Comparison of ENCODE assay signal across 10 mouse cellular contexts in genomic region chr10:80130403-80131031, GRCm38 (mm10). TPM values are rescaled to one million over a fixed set of nuclear protein-coding genes. Genes with fewer than 3 reads are reported as not detected.
DNase-seq lines count a peak whose midpoint lies in the region; ATAC-seq lines count a peak whose summit lies in the region.
"Had no signal": no experiment of that assay in that cellular context is flagged by ENCODE, and none has a peak within 500 bp of the region (broad histone marks: within the 10 kb centered on the region; RNA-seq: fewer than 3 reads in every experiment).

No protein-coding gene starts in this region.

- no peak for ATAC-seq in liver, embryonic 11.5 days (replicated peaks; ENCODE audit: low FRiP score)
- 0 out of 2 replicates have a peak, but pooled peaks have one; percentile 7 for ATAC-seq in midbrain, embryonic 13.5 days

- H3K9ac ChIP-seq in liver, embryonic 11.5 days (ENCODE audit: low read depth, low read length): no peak overlapping the region
- no peak overlapping the region for H3K9ac ChIP-seq in midbrain, embryonic 13.5 days (replicated peaks)
- H3K9ac ChIP-seq: heart, embryonic 15.5 days had no signal

- peaks cover 10% of the 10 kb centered on the region for H3K4me1 ChIP-seq in liver, embryonic 11.5 days (replicated peaks; ENCODE audit: control insufficient read depth, insufficient read depth, low read length)
- peaks cover 24% of the 10 kb centered on the region for H3K4me1 ChIP-seq in midbrain, embryonic 13.5 days (replicated peaks)

- H3K27ac ChIP-seq in liver, embryonic 11.5 days (ENCODE audit: low read depth, low read length): no peak overlapping the region
- no peak overlapping the region for H3K27ac ChIP-seq in midbrain, embryonic 13.5 days
- H3K27ac ChIP-seq: heart, embryonic 15.5 days had no signal

- 77% methylated on average over 18 of the region's 18 CpGs for WGBS in liver, embryonic 11.5 days
- WGBS in midbrain, embryonic 13.5 days: 87% methylated on average over 18 of the region's 18 CpGs

- no peak overlapping the region; the same call in 1 of the 2 replicates for H3K4me2 ChIP-seq in liver, embryonic 11.5 days
- no peak overlapping the region for H3K4me2 ChIP-seq in midbrain, embryonic 13.5 days (replicated peaks)

- peaks cover 57% of the 10 kb centered on the region for H3K36me3 ChIP-seq in liver, embryonic 11.5 days (ENCODE audit: control insufficient read depth, insufficient read depth, low read length)
- peaks cover 100% of the 10 kb centered on the region for H3K36me3 ChIP-seq in midbrain, embryonic 13.5 days

- no peaks in the 10 kb centered on the region for H3K9me3 ChIP-seq in liver, embryonic 11.5 days (ENCODE audit: control insufficient read depth, low read length)
- H3K9me3 ChIP-seq in midbrain, embryonic 13.5 days: no peaks in the 10 kb centered on the region
- H3K9me3 ChIP-seq: heart, embryonic 15.5 days had no signal

- H3K27me3 ChIP-seq in liver, embryonic 11.5 days (replicated peaks; ENCODE audit: control insufficient read depth, insufficient read depth, low read length): peaks cover 1% of the 10 kb centered on the region
- peaks cover 9% of the 10 kb centered on the region for H3K27me3 ChIP-seq in midbrain, embryonic 13.5 days
- H3K27me3 ChIP-seq: heart, embryonic 15.5 days had no signal

- DNase-seq in adrenal gland, adult 2 months: peak; percentile 20
- no peak for DNase-seq in adrenal gland, postnatal 4 days (ENCODE audit: low spot score in 2 of 2)
- peak; percentile 22 for DNase-seq in liver
- no peak for DNase-seq in liver, embryonic 11.5 days (ENCODE audit: low spot score)
- peak; percentile 74 for DNase-seq in kidney, adult 18-20 months
- DNase-seq in cerebellum, adult 11 months: no peak
- no peak for DNase-seq in MN1 (ENCODE audit: low spot score)

- H3K4me3 ChIP-seq in liver, embryonic 11.5 days (ENCODE audit: low read depth, low read length): no peak overlapping the region
- no peak overlapping the region for H3K4me3 ChIP-seq in midbrain, embryonic 13.5 days (replicated peaks)
- H3K4me3 ChIP-seq: heart, embryonic 15.5 days; myocyte had no signal

RNA-seq across cellular contexts. Expression of gene Atp5d, which starts 7.9 kb away (rescaled TPM):
- total RNA-seq in adrenal gland, adult 2 months (2021): 100 to 1,000 TPM; 654 to 778 TPM
- polyA plus RNA-seq in adrenal gland, adult 2 months (2012; rRNA removed): 5,895 and 6,727 TPM in 2 replicates
- 100 to 1,000 TPM; 401 to 425 TPM for total RNA-seq in adrenal gland, postnatal 4 days (2021)
- 482 and 514 TPM in 2 replicates for polyA plus RNA-seq in liver, embryonic 11.5 days (2014; fragmentation: Nextera tagmentation; extraction: Ambion mirVana)
- polyA plus RNA-seq in midbrain, embryonic 13.5 days (2015; fragmentation: Nextera tagmentation; extraction: Ambion mirVana): 391 and 394 TPM in 2 replicates

RNA-seq across cellular contexts. Expression of gene Cbarp, which starts 10.1 kb away (rescaled TPM):
- 100 to 1,000 TPM in 1 of 2 experiments, 10 to 100 TPM in 1; 74.5 to 118 TPM for total RNA-seq in adrenal gland, adult 2 months (2021)
- 84.3 and 84.6 TPM in 2 replicates for polyA plus RNA-seq in adrenal gland, adult 2 months (2012; rRNA removed)
- 10 to 100 TPM; 49.1 to 72.7 TPM for total RNA-seq in adrenal gland, postnatal 4 days (2021)
- polyA plus RNA-seq in liver, embryonic 11.5 days (2014; fragmentation: Nextera tagmentation; extraction: Ambion mirVana): 2.8 and 3.1 TPM in 2 replicates
- 40.6 and 45.3 TPM in 2 replicates for polyA plus RNA-seq in midbrain, embryonic 13.5 days (2015; fragmentation: Nextera tagmentation; extraction: Ambion mirVana)

RNA-seq across cellular contexts. Expression of gene Stk11, which starts 14.9 kb away (rescaled TPM):
- 100 to 1,000 TPM; 153 to 156 TPM for total RNA-seq in adrenal gland, adult 2 months (2021)
- polyA plus RNA-seq in adrenal gland, adult 2 months (2012; rRNA removed): 151 and 159 TPM in 2 replicates
- 100 to 1,000 TPM; 130 to 139 TPM for total RNA-seq in adrenal gland, postnatal 4 days (2021)
- polyA plus RNA-seq in liver, embryonic 11.5 days (2014; fragmentation: Nextera tagmentation; extraction: Ambion mirVana): 25.1 and 33.5 TPM in 2 replicates
- 17.7 and 20.7 TPM in 2 replicates for polyA plus RNA-seq in midbrain, embryonic 13.5 days (2015; fragmentation: Nextera tagmentation; extraction: Ambion mirVana)

RNA-seq across cellular contexts. Expression of gene Midn, which starts 17.6 kb away (rescaled TPM):
- total RNA-seq in adrenal gland, adult 2 months (2021): 100 to 1,000 TPM in 1 of 2 experiments, 10 to 100 TPM in 1; 75.8 to 115 TPM
- polyA plus RNA-seq in adrenal gland, adult 2 months (2012; rRNA removed): 233 and 269 TPM in 2 replicates
- total RNA-seq in adrenal gland, postnatal 4 days (2021): 100 to 1,000 TPM; 113 to 124 TPM
- polyA plus RNA-seq in liver, embryonic 11.5 days (2014; fragmentation: Nextera tagmentation; extraction: Ambion mirVana): 19.2 and 20.1 TPM in 2 replicates
- polyA plus RNA-seq in midbrain, embryonic 13.5 days (2015; fragmentation: Nextera tagmentation; extraction: Ambion mirVana): 35.9 and 40.6 TPM in 2 replicates

RNA-seq across cellular contexts. Expression of gene Sbno2, which starts 25.1 kb away (rescaled TPM):
- total RNA-seq in adrenal gland, adult 2 months (2021): 10 to 100 TPM; 38.5 to 59.3 TPM
- polyA plus RNA-seq in adrenal gland, adult 2 months (2012; rRNA removed): 102 and 120 TPM in 2 replicates
- total RNA-seq in adrenal gland, postnatal 4 days (2021): 10 to 100 TPM; 51.7 to 53.2 TPM
- 17.7 and 19.2 TPM in 2 replicates for polyA plus RNA-seq in liver, embryonic 11.5 days (2014; fragmentation: Nextera tagmentation; extraction: Ambion mirVana)
- 13.4 and 15.3 TPM in 2 replicates for polyA plus RNA-seq in midbrain, embryonic 13.5 days (2015; fragmentation: Nextera tagmentation; extraction: Ambion mirVana)

Comparison
In these comparisons a context has a peak if more than half of its experiments do, and no peak if none do; other contexts are left out.
1. DNase-seq: peak in adrenal gland, adult 2 months (single experiment), liver (single experiment) and kidney, adult 18-20 months (single experiment); none in adrenal gland, postnatal 4 days (0 of 2), liver, embryonic 11.5 days (single experiment), cerebellum, adult 11 months (single experiment) and MN1 (single experiment).
2. RNA of gene Atp5d, which starts 7.9 kb away (polyA plus RNA-seq): 5,895 to 6,727 TPM in adrenal gland, adult 2 months; 482 to 514 TPM in liver, embryonic 11.5 days and 391 to 394 TPM in midbrain, embryonic 13.5 days; every median in the first group is over 10 times any median in the second.
3. RNA of gene Cbarp, which starts 10.1 kb away (polyA plus RNA-seq): 84.3 to 84.6 TPM in adrenal gland, adult 2 months and 40.6 to 45.3 TPM in midbrain, embryonic 13.5 days; 2.8 to 3.1 TPM in liver, embryonic 11.5 days; every median in the first group is over 10 times any median in the second.